Mouse (Mus musculus) C2C12 (cell line): ENCODE measurements around the gene Supt16.

Experiments
- CTCF ChIP-seq: IDR thresholded peaks from one replicate; pipeline ENCODE4 v1.5.1; 2011; ENCODE audit not compliant: control insufficient read depth, insufficient read depth, insufficient read length
- FOSL1 ChIP-seq: IDR thresholded peaks from one replicate; pipeline ENCODE4 v1.8.0; 2011; ENCODE audit warnings: mild to moderate bottlenecking, low read length; ENCODE audit not compliant: poor library complexity, insufficient read depth, severe bottlenecking
- MAX ChIP-seq: IDR thresholded peaks from one replicate; pipeline ENCODE4 v1.6.1; 2011; ENCODE audit warnings: mild to moderate bottlenecking, control low read depth
- MYOD1 ChIP-seq: IDR thresholded peaks from one replicate; pipeline ENCODE4 v1.6.1; 2011; ENCODE audit warnings: low read depth; ENCODE audit not compliant: control insufficient read depth, insufficient read length
- MYOG ChIP-seq: IDR thresholded peaks from one replicate; pipeline ENCODE4 v1.6.1; 2011; ENCODE audit not compliant: control insufficient read depth, insufficient read length; ENCODE audit errors: extremely low read depth
- USF1 ChIP-seq: IDR thresholded peaks from one replicate; pipeline ENCODE4 v1.6.1; 2011; ENCODE audit warnings: low read depth, mild to moderate bottlenecking, control low read depth, moderate library complexity

DNA sequence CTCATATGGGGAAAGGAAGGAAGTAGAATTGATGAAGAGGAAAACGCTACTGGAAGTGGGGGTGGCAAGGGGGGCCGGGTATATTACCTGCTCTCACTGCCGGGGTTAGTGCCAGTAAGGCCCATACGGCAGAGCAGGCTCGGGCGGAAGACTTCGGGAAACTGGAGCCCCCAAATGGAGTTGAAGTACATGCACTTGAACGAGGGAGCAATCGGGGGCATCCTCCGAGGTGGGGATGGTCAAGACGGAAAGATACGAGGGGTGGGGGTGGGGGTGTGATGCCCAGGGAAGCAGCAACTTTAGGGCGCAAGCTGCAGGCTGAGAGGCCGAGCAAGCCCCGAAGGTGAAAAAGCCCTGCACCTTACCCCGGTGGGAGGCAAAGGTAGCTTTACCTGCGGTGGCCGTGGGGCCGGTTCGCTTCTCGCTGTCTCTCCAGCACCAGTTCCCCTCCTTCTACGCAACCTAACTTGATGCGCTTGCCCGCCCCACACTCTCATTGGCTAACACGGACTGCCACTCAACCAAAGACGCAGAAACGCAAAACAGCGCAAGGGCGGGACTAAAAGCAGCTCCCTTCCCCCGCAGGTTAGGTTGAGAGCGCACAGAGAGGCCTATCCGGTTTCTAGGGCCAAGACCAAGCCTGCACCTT is 46.9 kb upstream of the Supt16 start:
- TF ChIP-seq MAX = no peak
- no peak for TF ChIP-seq CTCF
- TF ChIP-seq MYOG = no peak
- TF ChIP-seq USF1 = no peak
- no peak for TF ChIP-seq MYOD1
- no peak for TF ChIP-seq FOSL1
